In the genomic region with DNA sequence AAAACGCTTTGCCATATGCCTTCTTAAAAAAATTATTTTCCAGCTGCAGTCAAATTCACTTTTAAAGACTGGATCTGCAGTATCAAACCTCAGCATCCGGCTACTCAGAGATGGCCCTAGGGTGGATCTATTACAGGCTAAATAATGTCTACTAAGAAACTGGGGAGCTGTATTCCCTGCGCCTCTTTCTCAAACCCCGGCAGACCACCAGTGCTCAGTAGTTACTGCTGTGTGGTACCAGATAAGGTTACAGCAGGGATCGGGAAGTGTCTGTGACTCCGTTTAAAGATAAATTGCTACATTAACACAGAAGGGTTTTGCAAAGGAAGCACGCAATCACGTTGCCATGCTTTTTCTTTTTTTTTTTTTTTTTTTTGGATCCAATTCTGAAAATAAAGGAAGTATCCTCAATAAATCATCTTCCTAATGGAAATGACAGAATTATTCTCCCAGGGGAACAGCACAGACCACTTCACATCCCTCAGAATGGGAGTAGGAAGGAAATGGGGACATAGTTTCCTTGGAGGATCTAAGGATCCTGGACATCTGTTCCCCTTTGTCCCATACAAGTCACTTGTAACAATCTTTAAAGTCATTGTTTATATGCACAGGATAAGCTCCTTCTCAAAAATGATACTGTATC, we compare ENCODE assay signal across 16 mouse cellular contexts.
DNase-seq lines count a peak whose midpoint lies in the region; ATAC-seq and TF ChIP-seq lines count a peak whose summit lies in the region.
"Had no signal": no experiment of that assay in that cellular context is flagged by ENCODE, and none has a peak within 500 bp of the region (broad histone marks: within the 10 kb centered on the region; RNA-seq: fewer than 3 reads in every experiment).

No protein-coding gene starts in this region.

- H3K9ac ChIP-seq in heart, embryonic 15.5 days, result no peak overlapping the region
- H3K9ac ChIP-seq in heart, embryonic 11.5 days (ENCODE audit: low read depth, low read length), result no peak overlapping the region
- no peak overlapping the region for H3K9ac ChIP-seq in liver, embryonic 16.5 days (ENCODE audit: low read depth, low read length)
- H3K9ac ChIP-seq in liver, embryonic 11.5 days (ENCODE audit: low read depth, low read length), result no peak overlapping the region
- H3K9ac ChIP-seq in heart, postnatal 0 days (replicated peaks; ENCODE audit: low read depth, low read length), result no peak overlapping the region
- no peak overlapping the region for H3K9ac ChIP-seq in kidney, embryonic 16.5 days (replicated peaks; ENCODE audit: low read length)
- H3K9ac ChIP-seq: forebrain, postnatal 0 days; limb, embryonic 15.5 days; midbrain, embryonic 13.5 days had no signal

- no peak for TF ChIP-seq CTCF in heart, postnatal 0 days (IDR thresholded peaks at IDR 0.05; ENCODE audit: low read depth)

- H3K4me2 ChIP-seq in heart, embryonic 15.5 days, result no peak overlapping the region
- H3K4me2 ChIP-seq in heart, embryonic 11.5 days, result no peak overlapping the region
- no peak overlapping the region for H3K4me2 ChIP-seq in liver, embryonic 16.5 days (ENCODE audit: low read depth, low read length)
- no peak overlapping the region for H3K4me2 ChIP-seq in liver, embryonic 11.5 days
- peak overlapping the region; percentile 15; the same call in 1 of the 2 replicates for H3K4me2 ChIP-seq in heart, postnatal 0 days (ENCODE audit: low read depth, low read length)
- 0 out of 2 replicates have a peak overlapping the region, but pooled peaks have one; percentile 20 for H3K4me2 ChIP-seq in kidney, embryonic 16.5 days (replicated peaks; ENCODE audit: low read depth, low read length)
- H3K4me2 ChIP-seq: limb, embryonic 15.5 days; midbrain, embryonic 13.5 days had no signal

- WGBS in heart, embryonic 15.5 days, result 47% methylated on average over 8 of the region's 8 CpGs
- 44% methylated on average over 8 of the region's 8 CpGs for whole genome bisulfite sequencing in heart, embryonic 11.5 days (ENCODE audit: insufficient replicate concordance)
- 34% methylated on average over 8 of the region's 8 CpGs for WGBS in liver, embryonic 16.5 days (ENCODE audit: insufficient replicate concordance)
- WGBS in liver, embryonic 11.5 days, result 53% methylated on average over 8 of the region's 8 CpGs
- 49% methylated on average over 8 of the region's 8 CpGs for WGBS in heart, postnatal 0 days
- 36% methylated on average over 8 of the region's 8 CpGs for WGBS in kidney, embryonic 16.5 days

- H3K4me3 ChIP-seq in heart, embryonic 15.5 days, result no peak overlapping the region
- no peak overlapping the region for H3K4me3 ChIP-seq in heart, embryonic 11.5 days (ENCODE audit: low read depth, low read length)
- no peak overlapping the region for H3K4me3 ChIP-seq in liver, embryonic 16.5 days (ENCODE audit: low read depth, low read length)
- no peak overlapping the region for H3K4me3 ChIP-seq in liver, embryonic 11.5 days (ENCODE audit: low read depth, low read length)
- no peak overlapping the region for H3K4me3 ChIP-seq in heart, postnatal 0 days (ENCODE audit: low read depth, low read length)
- no peak overlapping the region for H3K4me3 ChIP-seq in kidney, embryonic 16.5 days (ENCODE audit: low read length)
- H3K4me3 ChIP-seq: limb, embryonic 15.5 days; midbrain, embryonic 13.5 days had no signal

- H3K27me3 ChIP-seq in heart, embryonic 15.5 days, result no peaks in the 10 kb centered on the region
- H3K27me3 ChIP-seq in heart, embryonic 11.5 days (ENCODE audit: control insufficient read depth, insufficient read depth, low read length), result no peaks in the 10 kb centered on the region
- H3K27me3 ChIP-seq in liver, embryonic 16.5 days (ENCODE audit: control insufficient read depth, insufficient read depth, low read depth, low read length), result no peaks in the 10 kb centered on the region
- no peaks in the 10 kb centered on the region for H3K27me3 ChIP-seq in liver, embryonic 11.5 days (replicated peaks; ENCODE audit: control insufficient read depth, insufficient read depth, low read length)
- no peaks in the 10 kb centered on the region for H3K27me3 ChIP-seq in heart, postnatal 0 days (ENCODE audit: control insufficient read depth, insufficient read depth, low read length)
- no peaks in the 10 kb centered on the region for H3K27me3 ChIP-seq in kidney, embryonic 16.5 days (ENCODE audit: insufficient read depth, low read length)
- H3K27me3 ChIP-seq: limb, embryonic 15.5 days; midbrain, embryonic 13.5 days had no signal

- TF ChIP-seq EP300 in heart, postnatal 0 days (IDR thresholded peaks at IDR 0.05; ENCODE audit: low read depth), result peak; percentile 75; the same call in 1 of the 2 replicates

- no peak for DNase-seq in liver, embryonic 11.5 days (ENCODE audit: low spot score)
- DNase-seq in heart, postnatal 0 days (ENCODE audit: low spot score), result peak; percentile 26
- DNase-seq in left cerebral cortex, adult 18-20 months (ENCODE audit: low spot score in 2 of 2), result no peak
- DNase-seq: adrenal gland, postnatal 36 days; cerebellum, adult 8-10 months; forebrain, postnatal 0 days; layer of hippocampus, adult 9-11 months; right cerebral cortex, postnatal 25 days; thymus, postnatal 36 days had no signal

- no peak for ATAC-seq in heart, embryonic 15.5 days (replicated peaks; ENCODE audit: insufficient number of reproducible peaks, insufficient read depth, low FRiP score, low read depth)
- no peak for ATAC-seq in heart, embryonic 11.5 days (replicated peaks; ENCODE audit: insufficient number of reproducible peaks, low FRiP score, low TSS enrichment)
- ATAC-seq in liver, embryonic 16.5 days (ENCODE audit: low read depth), result peak; percentile 54
- no peak for ATAC-seq in liver, embryonic 11.5 days (replicated peaks; ENCODE audit: low FRiP score)
- peak; percentile 44; the same call in 1 of the 2 replicates for ATAC-seq in heart, postnatal 0 days (ENCODE audit: insufficient read depth, low read depth)
- peak; percentile 78 for ATAC-seq in kidney, embryonic 16.5 days (ENCODE audit: low FRiP score, low TSS enrichment)
- ATAC-seq: forebrain, postnatal 0 days; hindbrain, embryonic 16.5 days; midbrain, embryonic 13.5 days had no signal

- no peaks in the 10 kb centered on the region for H3K9me3 ChIP-seq in heart, embryonic 15.5 days (replicated peaks)
- no peaks in the 10 kb centered on the region for H3K9me3 ChIP-seq in heart, embryonic 11.5 days (replicated peaks; ENCODE audit: control insufficient read depth, low read length)
- no peaks in the 10 kb centered on the region for H3K9me3 ChIP-seq in liver, embryonic 16.5 days (replicated peaks; ENCODE audit: control insufficient read depth, low read length)
- H3K9me3 ChIP-seq in liver, embryonic 11.5 days (ENCODE audit: control insufficient read depth, low read length), result no peaks in the 10 kb centered on the region
- no peaks in the 10 kb centered on the region for H3K9me3 ChIP-seq in heart, postnatal 0 days (replicated peaks; ENCODE audit: control insufficient read depth, low read length)
- no peaks in the 10 kb centered on the region for H3K9me3 ChIP-seq in kidney, embryonic 16.5 days (ENCODE audit: low read length)
- H3K9me3 ChIP-seq: limb, embryonic 15.5 days; midbrain, embryonic 13.5 days had no signal

- peak overlapping the region; percentile 27; the same call in 1 of the 2 replicates for H3K27ac ChIP-seq in heart, embryonic 15.5 days
- H3K27ac ChIP-seq in heart, embryonic 11.5 days (ENCODE audit: low read depth, low read length), result no peak overlapping the region
- no peak overlapping the region for H3K27ac ChIP-seq in liver, embryonic 16.5 days (ENCODE audit: low read length)
- H3K27ac ChIP-seq in liver, embryonic 11.5 days (ENCODE audit: low read depth, low read length), result no peak overlapping the region
- H3K27ac ChIP-seq in heart, postnatal 0 days (ENCODE audit: low read depth), result 0 out of 2 replicates have a peak overlapping the region, but pooled peaks have one; percentile 19
- H3K27ac ChIP-seq in kidney, embryonic 16.5 days (ENCODE audit: low read length), result peak overlapping the region; percentile 49; the same call in 1 of the 2 replicates
- H3K27ac ChIP-seq: limb, embryonic 15.5 days; midbrain, embryonic 13.5 days had no signal

- H3K36me3 ChIP-seq in heart, embryonic 15.5 days, result no peaks in the 10 kb centered on the region
- no peaks in the 10 kb centered on the region for H3K36me3 ChIP-seq in heart, embryonic 11.5 days (ENCODE audit: control insufficient read depth, insufficient read depth, low read length)
- H3K36me3 ChIP-seq in liver, embryonic 16.5 days (ENCODE audit: control insufficient read depth, insufficient read depth), result no peaks in the 10 kb centered on the region
- H3K36me3 ChIP-seq in liver, embryonic 11.5 days (ENCODE audit: control insufficient read depth, insufficient read depth, low read length), result no peaks in the 10 kb centered on the region
- H3K36me3 ChIP-seq in heart, postnatal 0 days (replicated peaks; ENCODE audit: control insufficient read depth, insufficient read depth, low read length), result no peaks in the 10 kb centered on the region
- no peaks in the 10 kb centered on the region for H3K36me3 ChIP-seq in kidney, embryonic 16.5 days (ENCODE audit: insufficient read depth, low read length)
- H3K36me3 ChIP-seq: limb, embryonic 15.5 days; midbrain, embryonic 13.5 days had no signal

- H3K4me1 ChIP-seq in heart, embryonic 15.5 days (replicated peaks), result no peaks in the 10 kb centered on the region
- H3K4me1 ChIP-seq in heart, embryonic 11.5 days (ENCODE audit: control insufficient read depth, insufficient read depth, low read length), result no peaks in the 10 kb centered on the region
- no peaks in the 10 kb centered on the region for H3K4me1 ChIP-seq in liver, embryonic 16.5 days (ENCODE audit: control insufficient read depth, low read depth, low read length)
- H3K4me1 ChIP-seq in liver, embryonic 11.5 days (replicated peaks; ENCODE audit: control insufficient read depth, insufficient read depth, low read length), result no peaks in the 10 kb centered on the region
- H3K4me1 ChIP-seq in heart, postnatal 0 days (ENCODE audit: control insufficient read depth, insufficient read depth), result no peaks in the 10 kb centered on the region
- no peaks in the 10 kb centered on the region for H3K4me1 ChIP-seq in kidney, embryonic 16.5 days (ENCODE audit: insufficient read depth, low read length)
- H3K4me1 ChIP-seq: midbrain, embryonic 13.5 days had no signal

Comparison
In these comparisons a context has a peak if more than half of its experiments do, and no peak if none do; other contexts are left out.
1. ATAC-seq: peak in liver, embryonic 16.5 days (single experiment), heart, postnatal 0 days (single experiment) and kidney, embryonic 16.5 days (single experiment); none in heart, embryonic 15.5 days (single experiment), heart, embryonic 11.5 days (single experiment) and liver, embryonic 11.5 days (single experiment).
2. H3K27ac ChIP-seq: peak in heart, embryonic 15.5 days (single experiment), heart, postnatal 0 days (single experiment) and kidney, embryonic 16.5 days (single experiment); none in heart, embryonic 11.5 days (single experiment), liver, embryonic 16.5 days (single experiment) and liver, embryonic 11.5 days (single experiment).
3. H3K4me2 ChIP-seq: peak in heart, postnatal 0 days (single experiment) and kidney, embryonic 16.5 days (single experiment); none in heart, embryonic 15.5 days (single experiment), heart, embryonic 11.5 days (single experiment), liver, embryonic 16.5 days (single experiment) and liver, embryonic 11.5 days (single experiment).